Mouse (Mus musculus) thymus, adult 2 months (tissue): ENCODE results near the gene Col25a1. TPM values are rescaled to one million over a fixed set of nuclear protein-coding genes. Genes with fewer than 3 reads are reported as not detected.

Experiments used
- DNase-seq: peaks from one replicate; pipeline ENCODE4 v3.0.0; 2021
- H3K27ac ChIP-seq: fragments of 200-500 bp; 2 replicates; pipeline ENCODE4 v1.5.1; 2012; ENCODE audit warnings: low read length, control low read depth; ENCODE audit not compliant: control insufficient read depth, insufficient read depth
- H3K27me3 ChIP-seq: fragments of 200-500 bp; 2 replicates; pipeline ENCODE4 v1.6.1; 2012; ENCODE audit warnings: mild to moderate bottlenecking, low read length, moderate library complexity, mixed read lengths; ENCODE audit not compliant: control insufficient read depth, insufficient read depth
- H3K36me3 ChIP-seq: fragments of 200-500 bp; 2 replicates; pipeline ENCODE4 v1.6.1; 2012; ENCODE audit warnings: mild to moderate bottlenecking, low read length, moderate library complexity; ENCODE audit not compliant: control insufficient read depth, insufficient read depth
- H3K4me1 ChIP-seq: fragments of 200-500 bp; replicated peaks from 2 replicates; pipeline ENCODE4 v1.6.1; 2012; ENCODE audit warnings: low read length; ENCODE audit not compliant: control insufficient read depth, insufficient read depth
- H3K4me3 ChIP-seq: fragments of 200-500 bp; 2 replicates; pipeline ENCODE4 v1.5.1; 2012; ENCODE audit warnings: mild to moderate bottlenecking, low read length, control low read depth, moderate library complexity; ENCODE audit not compliant: control insufficient read depth, insufficient read depth
- CTCF ChIP-seq: fragments of 200-500 bp; IDR thresholded peaks from 2 replicates; pipeline ENCODE4 v1.5.1; 2012; ENCODE audit warnings: mild to moderate bottlenecking, control low read depth, low read length, moderate library complexity, borderline replicate concordance; ENCODE audit not compliant: control insufficient read depth, poor library complexity, insufficient read depth; ENCODE audit errors: extremely low read depth
- POLR2A ChIP-seq: fragments of 200-500 bp; IDR thresholded peaks from 2 replicates; pipeline ENCODE4 v1.6.1; 2012; ENCODE audit warnings: mild to moderate bottlenecking, low read length, control low read depth, moderate library complexity; ENCODE audit not compliant: control insufficient read depth, poor library complexity, insufficient read depth; ENCODE audit errors: extremely low read depth
- WGBS: fragments of 180-500 bp; shearing (Covaris S2); methylation state at CpG from one replicate; pipeline ENCODE4 v1.1.7; 2018; 5-methylcytosine and 5-hydroxymethylcytosine counted together
- polyA plus RNA-seq: library from polyadenylated mRNA; depleted of rRNA; stranded (reverse); fragments of >200 nt; gene quantifications from 2 replicates; pipeline ENCODE4 v1.2.3, GENCODE M21; 2012

Col25a1 gene
- polyA plus RNA-seq, 1 experiment = not detected

GRCm38 (mm10) chr3:130332347-130332913 lies 201.1 kb downstream of the Col25a1 start:
- no peak for DNase-seq
- Histone ChIP-seq H3K27me3 (no peaks in the 10 kb centered on the region), H3K4me1 (no peaks in the 10 kb centered on the region), H3K36me3 (no peaks in the 10 kb centered on the region), H3K27ac (no peak overlapping the region), H3K4me3 (no peak overlapping the region)
- WGBS = 69% methylated on average over 3 of the region's 3 CpGs
- TF ChIP-seq CTCF (no peak), POLR2A (no peak)

GRCm38 (mm10) chr3:130337857-130338256 lies 206.6 kb downstream of the Col25a1 start:
- TF ChIP-seq CTCF = no peak
- WGBS = 86% methylated on average over 13 of the region's 13 CpGs
- Histone ChIP-seq H3K27ac (no peak overlapping the region), H3K4me3 (no peak overlapping the region), H3K27me3 (no peaks in the 10 kb centered on the region), H3K4me1 (no peaks in the 10 kb centered on the region), H3K36me3 (no peaks in the 10 kb centered on the region)
- no peak for DNase-seq

GRCm38 (mm10) chr3:130338371-130338770 lies 207.1 kb downstream of the Col25a1 start:
- no peak for DNase-seq
- H3K36me3 ChIP-seq = no peaks in the 10 kb centered on the region
- no peak overlapping the region for H3K4me3 ChIP-seq
- no peaks in the 10 kb centered on the region for H3K4me1 ChIP-seq
- 84% methylated on average over 3 of the region's 3 CpGs for WGBS
- H3K27ac ChIP-seq = no peak overlapping the region
- no peaks in the 10 kb centered on the region for H3K27me3 ChIP-seq
- TF ChIP-seq POLR2A = no peak
- no peak for TF ChIP-seq CTCF

- 86% methylated on average over 6 of the region's 6 CpGs for WGBS
- no peak overlapping the region for H3K27ac ChIP-seq
- H3K36me3 ChIP-seq = no peaks in the 10 kb centered on the region
- no peak overlapping the region for H3K4me3 ChIP-seq
- H3K27me3 ChIP-seq = no peaks in the 10 kb centered on the region
- no peaks in the 10 kb centered on the region for H3K4me1 ChIP-seq
- DNase-seq = no peak
- TF ChIP-seq CTCF (no peak), POLR2A (no peak)
Observed at GRCm38 (mm10) chr3:130350161-130350560, 218.9 kb downstream of the Col25a1 start.

- no peaks in the 10 kb centered on the region for H3K36me3 ChIP-seq
- no peaks in the 10 kb centered on the region for H3K4me1 ChIP-seq
- no peaks in the 10 kb centered on the region for H3K27me3 ChIP-seq
- no peak for TF ChIP-seq CTCF
- H3K27ac ChIP-seq = no peak overlapping the region
- DNase-seq = no peak
- WGBS = 95% methylated on average over 4 of the region's 4 CpGs
- no peak overlapping the region for H3K4me3 ChIP-seq
Observed at GRCm38 (mm10) chr3:130354399-130355039, 223.2 kb downstream of the Col25a1 start.

- H3K4me3 ChIP-seq = no peak overlapping the region
- no peaks in the 10 kb centered on the region for H3K36me3 ChIP-seq
- no peak for TF ChIP-seq POLR2A
- no peak for DNase-seq
- no peak overlapping the region for H3K27ac ChIP-seq
- H3K4me1 ChIP-seq = no peaks in the 10 kb centered on the region
- 95% methylated on average over 15 of the region's 15 CpGs for WGBS
- no peaks in the 10 kb centered on the region for H3K27me3 ChIP-seq
Observed at GRCm38 (mm10) chr3:130356575-130357173, 225.4 kb downstream of the Col25a1 start.

GRCm38 (mm10) chr3:130360813-130361212 lies 229.5 kb downstream of the Col25a1 start:
- Histone ChIP-seq H3K4me3 (no peak overlapping the region), H3K36me3 (no peaks in the 10 kb centered on the region), H3K4me1 (no peaks in the 10 kb centered on the region), H3K27ac (no peak overlapping the region), H3K27me3 (no peaks in the 10 kb centered on the region)
- no peak for DNase-seq
- TF ChIP-seq CTCF = no peak
- no peak for TF ChIP-seq POLR2A
- WGBS = 24% methylated on average over 7 of the region's 7 CpGs
